Mouse (Mus musculus): Measurements from ENCODE around the gene Slc6a12.

Slc6a12 gene

GRCm38 (mm10) chr6:121343026-121343770, at the start of gene Slc6a12:
Gene Slc6a12, plus strand, starts transcription at chr6:121343076.
- DNase-seq: no peak

DNA sequence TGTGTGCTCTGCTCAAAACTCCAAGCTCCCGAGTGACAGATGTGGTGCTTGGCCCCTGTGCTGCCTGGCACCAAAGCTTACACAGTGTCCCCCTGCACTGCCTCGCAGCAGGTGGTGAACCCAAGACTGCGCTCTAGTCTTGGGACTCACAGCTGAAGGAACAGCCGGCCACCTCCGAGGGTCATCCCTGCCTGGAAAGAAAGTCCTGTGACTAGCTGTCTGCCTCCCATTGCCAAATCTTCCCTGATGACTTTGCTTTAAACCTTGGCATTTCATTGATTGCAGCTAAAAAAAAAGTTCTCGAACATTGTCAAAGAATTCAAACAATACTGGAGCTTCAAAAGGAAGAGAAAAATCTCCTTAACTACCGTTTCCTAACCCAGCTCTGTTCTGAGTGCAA, 43.6 kb upstream of the Slc6a12 start:
- DNase-seq: no peak

GRCm38 (mm10) chr6:121299954-121300353, 42.9 kb upstream of the Slc6a12 start, which contains the start of gene Slc6a13:
Gene Slc6a13, plus strand, starts transcription at chr6:121300227.
- no peak for DNase-seq

- no peak for DNase-seq
Observed at GRCm38 (mm10) chr6:121300504-121300903, 42.4 kb upstream of the Slc6a12 start.

DNA sequence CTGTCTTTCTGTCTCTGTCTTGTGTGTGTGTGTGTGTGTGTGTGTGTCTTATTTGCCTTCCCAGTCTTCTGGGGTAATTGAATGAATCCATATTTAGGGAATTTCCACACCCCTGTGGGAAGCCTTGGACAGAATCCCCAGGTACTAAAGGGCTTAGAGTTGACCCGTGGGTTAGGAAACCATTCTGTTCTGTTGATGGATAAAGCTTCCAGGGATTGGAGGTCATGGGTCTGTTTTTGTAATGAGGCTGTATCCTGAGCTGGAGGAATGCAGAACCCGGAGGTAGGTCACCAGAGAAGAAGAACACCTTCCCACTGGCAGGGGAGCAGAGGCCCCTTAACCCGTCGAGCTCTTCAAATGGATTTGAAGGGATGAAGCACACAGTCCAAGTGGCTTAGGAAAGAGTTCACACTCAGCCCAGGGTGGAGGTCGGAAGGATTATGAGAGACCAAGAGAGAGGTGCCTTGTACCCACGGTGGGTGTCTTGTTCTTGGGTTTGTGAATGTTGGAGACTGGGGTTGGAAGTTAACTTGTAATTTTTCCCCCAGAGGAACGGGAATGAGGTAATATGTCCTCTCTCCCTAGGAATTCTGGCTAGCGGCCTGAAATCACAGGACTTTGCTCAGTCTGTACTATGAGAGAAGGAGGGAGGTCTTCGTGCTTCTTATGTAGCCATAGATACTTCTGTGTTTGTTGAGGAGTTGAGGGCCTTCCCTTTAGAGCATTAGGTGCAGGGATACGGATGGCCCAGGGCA, 39.2 kb upstream of the Slc6a12 start:
- no peak for DNase-seq

DNA sequence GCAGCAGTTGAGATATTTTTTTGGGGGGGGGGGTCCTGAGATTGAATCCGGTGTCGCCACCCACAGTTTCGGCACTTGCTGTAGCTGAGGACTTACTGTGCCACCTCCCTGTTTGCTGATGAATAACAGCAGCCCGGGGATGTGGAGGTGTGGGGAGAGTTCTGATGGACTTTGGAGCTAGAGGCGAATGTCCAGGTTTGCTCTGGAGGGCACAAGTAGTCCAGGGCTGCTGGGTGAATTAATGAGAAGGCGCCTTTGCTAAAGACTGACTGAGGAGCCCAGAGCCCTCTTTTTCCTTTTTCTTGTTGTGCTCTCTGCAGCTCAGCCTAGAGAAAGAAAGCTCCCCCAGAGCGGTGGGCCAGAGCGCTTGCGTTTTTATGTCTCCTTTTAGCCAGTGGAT, 38.2 kb upstream of the Slc6a12 start:
- DNase-seq: no peak

DNA sequence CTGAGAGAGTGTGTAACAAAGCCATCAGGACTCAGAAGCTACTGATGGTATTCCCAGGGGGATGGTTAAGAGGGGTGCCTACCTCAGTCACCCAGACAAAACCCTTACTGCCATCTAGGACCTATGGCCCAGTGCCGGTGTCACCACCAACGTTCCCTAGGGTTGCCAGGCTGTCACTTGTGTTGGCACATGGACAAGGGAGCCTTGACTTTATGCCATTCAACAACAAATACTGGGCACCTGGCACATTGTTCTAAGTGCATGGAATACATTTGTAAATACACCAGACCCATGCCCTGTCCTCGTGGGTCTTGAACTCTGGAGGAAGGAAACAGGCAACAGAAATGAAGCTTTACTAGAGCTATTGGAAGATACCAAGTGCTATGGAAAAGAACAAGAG, 37.3 kb upstream of the Slc6a12 start:
- no peak for DNase-seq

DNA sequence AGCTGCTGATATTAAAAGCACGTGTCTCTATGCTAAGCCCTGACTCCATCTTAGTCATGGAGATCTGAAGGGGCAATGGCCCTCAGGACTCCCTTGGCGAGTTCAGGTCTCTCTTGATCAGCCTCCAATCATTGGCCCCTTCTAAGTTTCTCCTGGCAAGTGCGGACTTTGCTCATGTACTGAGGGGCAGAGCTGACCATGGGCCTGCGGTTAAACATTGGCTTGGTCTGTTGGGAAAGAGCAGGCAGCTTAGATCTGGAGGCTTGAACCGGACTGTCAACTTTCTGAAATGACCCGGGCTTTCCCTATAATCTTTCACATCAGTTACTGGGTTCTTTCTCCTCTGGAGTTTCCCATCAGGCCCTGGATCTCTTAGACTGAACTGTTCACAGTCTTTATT, 31.9 kb upstream of the Slc6a12 start:
- no peak for DNase-seq

DNA sequence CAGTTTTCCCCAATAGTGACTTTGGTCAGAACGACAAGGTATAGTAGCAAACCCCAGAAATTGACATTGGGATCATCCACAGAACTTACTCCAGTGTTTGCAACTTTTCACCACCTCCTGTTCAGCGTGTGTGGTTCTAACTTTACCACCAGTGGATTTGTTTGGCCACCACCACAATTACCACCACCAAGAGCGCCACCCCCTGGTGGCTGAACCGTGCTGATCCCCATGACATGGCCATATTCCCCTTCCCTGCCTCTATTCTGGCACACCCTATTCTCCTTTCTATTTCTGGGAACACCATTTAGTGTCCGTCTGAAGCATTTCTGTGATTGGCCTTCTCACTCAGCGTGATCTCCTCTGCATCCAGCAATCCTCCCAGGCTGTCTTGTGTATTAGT, 23.8 kb upstream of the Slc6a12 start:
- DNase-seq: no peak

DNA sequence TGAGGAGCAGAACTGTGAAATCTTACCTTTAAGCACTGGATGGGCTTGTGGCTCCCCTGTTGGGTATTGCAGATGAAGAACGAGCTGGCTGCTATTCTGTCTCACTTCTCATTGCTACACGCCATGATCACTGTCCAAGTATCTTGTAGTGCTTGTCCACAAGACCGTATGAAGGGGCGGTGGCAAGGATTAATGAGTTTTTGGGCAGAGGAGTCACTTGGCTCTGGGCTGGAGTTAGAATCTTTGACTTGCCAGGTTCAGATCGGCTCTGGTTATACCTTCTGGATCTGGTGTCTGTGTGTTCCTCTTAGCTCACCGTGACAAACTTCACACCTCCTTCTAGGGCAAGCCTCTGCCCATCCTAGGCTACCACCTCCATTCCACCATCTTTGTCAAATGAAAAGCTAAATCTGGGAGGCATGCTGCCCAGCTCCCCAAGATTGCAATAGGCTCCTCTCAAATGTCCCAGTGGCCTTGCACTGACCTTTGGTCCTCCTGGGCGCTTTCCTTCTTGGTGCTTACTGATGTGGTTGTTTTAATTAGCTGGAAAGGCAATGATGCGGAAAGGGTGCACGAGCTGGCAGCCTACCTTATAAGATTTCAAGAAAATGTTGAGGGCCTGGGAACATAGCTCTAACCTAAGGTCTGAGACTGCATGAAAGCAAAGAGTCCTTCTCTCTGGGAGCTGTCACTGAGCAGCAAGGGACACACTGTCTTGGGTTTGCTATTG, 20.3 kb upstream of the Slc6a12 start:
- DNase-seq: no peak

- DNase-seq: no peak
Observed at GRCm38 (mm10) chr6:121325298-121325697, 17.6 kb upstream of the Slc6a12 start.

GRCm38 (mm10) chr6:121325740-121326139, 17.1 kb upstream of the Slc6a12 start:
- DNase-seq: no peak

DNA sequence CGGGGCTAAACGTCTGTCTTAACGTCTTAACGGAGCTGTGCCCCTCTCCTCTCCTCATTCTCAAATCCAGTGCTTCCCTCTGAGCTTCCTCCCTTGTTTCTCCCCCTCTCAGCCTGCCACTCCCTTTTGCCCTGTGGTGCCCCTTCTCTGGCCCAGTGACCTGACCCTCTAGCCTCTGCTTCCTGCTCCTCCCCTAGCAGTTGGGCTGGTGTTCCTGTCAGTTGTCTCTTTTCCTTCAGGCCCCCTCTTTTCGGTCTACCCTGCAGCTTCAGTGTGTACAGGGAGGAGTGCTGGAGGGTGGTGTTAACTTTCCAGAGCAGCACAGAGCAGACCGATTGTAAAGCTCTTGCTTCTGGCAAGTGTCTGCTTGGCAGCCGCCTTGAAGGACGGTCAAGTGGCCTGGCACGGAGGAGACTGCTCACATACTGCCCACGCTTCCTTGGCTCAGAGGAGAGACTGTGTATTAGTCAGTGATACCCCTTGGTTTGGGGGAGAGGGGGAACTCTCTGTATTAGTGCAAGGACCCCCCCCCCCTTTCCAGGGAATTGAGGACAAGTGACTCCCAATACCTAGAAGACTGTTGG, 16.3 kb upstream of the Slc6a12 start:
- no peak for DNase-seq

DNA sequence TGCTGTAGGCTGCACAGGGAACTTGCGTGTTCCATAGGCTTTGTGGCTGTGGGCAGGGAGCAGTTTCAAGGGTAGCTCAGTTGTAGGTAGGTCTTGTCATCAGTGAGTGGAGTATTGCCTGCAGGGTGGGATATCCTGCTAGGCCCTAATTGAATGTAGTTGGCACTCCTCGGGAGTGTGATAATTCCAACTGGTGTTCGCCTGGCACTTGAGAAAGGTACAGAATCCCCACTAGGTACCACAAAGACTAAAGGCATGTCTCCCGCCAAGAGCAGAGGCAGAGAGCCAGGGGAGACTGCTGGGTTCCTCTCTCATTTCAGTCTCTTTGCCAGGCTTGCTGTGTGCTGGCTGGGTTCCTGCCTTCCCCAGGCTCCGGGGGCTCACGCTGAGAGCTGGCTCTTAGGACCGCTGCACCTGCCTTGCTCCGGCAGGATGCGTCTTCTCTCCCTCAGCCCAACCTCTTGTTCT, 14.4 kb upstream of the Slc6a12 start:
- DNase-seq: peak; percentile 90

GRCm38 (mm10) chr6:121329848-121330508, 12.9 kb upstream of the Slc6a12 start:
- no peak for DNase-seq

GRCm38 (mm10) chr6:121335841-121336240, 7.0 kb upstream of the Slc6a12 start:
- DNase-seq: no peak

GRCm38 (mm10) chr6:121336558-121336957, 6.3 kb upstream of the Slc6a12 start:
- no peak for DNase-seq

DNA sequence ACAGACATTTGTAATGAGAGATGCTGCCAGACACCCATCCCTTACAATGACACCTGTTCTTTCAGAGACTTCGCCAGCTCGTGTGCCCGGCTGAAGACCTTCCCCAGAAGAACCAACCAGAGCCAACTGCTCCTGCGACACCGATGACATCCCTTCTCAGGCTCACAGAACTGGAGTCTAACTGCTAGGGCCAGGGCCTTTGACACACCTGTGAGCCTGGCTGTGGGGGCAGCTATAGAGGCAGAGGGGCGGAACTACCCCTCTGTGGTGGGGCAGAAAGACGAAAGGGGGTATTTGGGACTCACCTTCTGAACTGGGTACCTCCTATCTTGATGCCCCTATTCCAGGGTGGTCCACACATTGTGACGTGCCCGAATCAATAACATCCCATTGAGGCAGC, 5.6 kb upstream of the Slc6a12 start:
- DNase-seq: no peak

DNA sequence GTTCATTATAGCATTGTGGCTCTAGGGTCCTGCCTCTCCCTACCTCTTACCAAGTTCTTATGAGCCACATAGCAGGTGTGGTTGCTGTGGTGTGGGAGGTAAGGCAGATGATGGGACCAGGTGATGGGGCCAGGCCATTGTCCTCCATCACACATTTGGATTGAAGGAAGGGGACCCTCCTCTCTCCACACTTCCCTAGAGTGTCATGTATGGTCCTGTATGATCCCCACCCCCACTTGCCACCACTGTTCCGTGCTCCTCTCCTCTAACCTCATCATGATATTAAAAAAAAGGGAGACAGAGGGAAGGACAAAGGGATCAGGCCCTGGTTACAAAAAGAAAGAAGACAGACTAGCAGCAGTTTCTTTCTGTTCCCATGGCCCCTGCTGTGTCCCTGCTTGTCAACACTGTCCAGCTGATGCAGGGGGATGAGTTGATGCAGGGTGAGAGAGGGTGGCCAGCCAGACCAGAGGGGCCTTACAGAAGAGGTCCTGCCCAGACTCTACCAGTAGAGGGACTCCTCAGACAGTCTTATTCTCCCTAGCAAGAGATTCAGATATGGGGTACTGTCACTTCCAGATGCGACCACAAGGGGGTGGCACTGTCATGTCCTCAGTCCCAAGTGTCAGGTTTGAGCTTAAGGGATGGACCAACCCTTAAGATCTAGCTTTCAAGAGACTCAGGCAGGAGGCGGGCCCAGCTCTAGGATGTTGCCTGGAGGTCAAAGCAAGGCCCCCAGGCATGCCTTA, 4.9 kb upstream of the Slc6a12 start:
- peak; percentile 73 for DNase-seq

DNA sequence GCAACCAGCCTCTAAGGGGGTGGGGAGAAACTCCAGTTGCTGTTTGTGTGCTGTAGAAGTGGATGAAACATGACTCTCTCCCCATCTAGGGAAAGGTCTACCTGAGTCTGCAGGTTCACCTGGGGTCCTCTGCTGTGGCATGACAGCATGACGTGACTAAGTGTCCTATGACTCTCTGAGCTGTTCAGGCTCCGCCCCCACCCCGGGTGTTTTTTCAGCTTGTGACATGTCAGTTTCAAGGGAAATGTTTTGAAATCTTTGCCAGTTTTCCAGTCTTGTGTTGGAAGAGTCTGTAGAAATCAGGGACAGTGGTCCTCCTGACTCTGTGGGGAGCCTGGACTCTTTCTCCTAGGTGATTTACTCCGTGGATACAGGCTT, 4.4 kb upstream of the Slc6a12 start:
- no peak for DNase-seq

DNA sequence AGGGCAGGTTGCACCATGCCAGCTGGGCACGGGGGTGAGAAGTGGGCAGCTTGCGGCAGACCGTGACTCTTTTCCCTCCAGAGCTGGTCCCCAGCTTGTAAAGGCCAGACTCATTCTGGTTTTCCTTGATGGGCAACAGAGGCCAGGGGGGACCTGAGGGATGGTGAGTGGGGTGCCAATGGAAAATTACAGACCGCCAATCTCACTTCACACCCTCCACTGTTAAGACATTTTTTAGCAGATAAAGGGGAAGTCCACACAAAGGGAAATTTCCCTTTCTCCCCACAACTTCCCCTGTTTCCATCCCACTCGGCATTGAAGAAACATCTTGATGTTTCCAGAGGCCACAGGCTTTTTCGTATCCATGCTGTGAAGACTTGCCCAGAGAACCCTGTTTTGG, 1.2 kb upstream of the Slc6a12 start:
- DNase-seq: no peak

DNA sequence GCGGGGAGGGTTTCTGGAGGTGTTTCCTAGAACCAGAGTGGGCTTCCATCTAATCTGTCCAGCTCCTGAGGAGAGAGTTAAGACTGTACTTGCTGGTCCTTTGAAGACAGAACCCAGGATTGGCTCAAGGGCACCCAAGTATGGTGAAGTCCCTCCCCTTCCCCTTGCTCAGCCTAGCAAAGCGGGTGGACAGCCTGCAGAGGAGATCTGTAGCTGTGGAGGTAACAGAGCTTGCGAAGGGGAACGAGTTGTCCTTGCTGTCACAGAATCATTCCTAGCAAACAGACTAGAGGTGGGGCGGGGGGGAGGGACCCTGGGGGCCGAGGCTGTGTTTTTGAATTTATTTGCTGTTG, 871 bp downstream of the Slc6a12 start:
- no peak for DNase-seq

All from cerebellum, adult 9-10 months (tissue).